Mouse (Mus musculus): Measurements from ENCODE around the gene Zfp697.
A peak's percentile ranks its signal among the peaks of the same experiment; 100 is the strongest.
"Not testable (repeated sequence)": the region's sequence is repeated elsewhere in the genome, so short reads cannot be mapped to it uniquely, and the experiment has no call there.

Gene Zfp697

GRCm38 (mm10) chr3:98374062-98374719 lies 8.1 kb upstream of the Zfp697 start:
- DNase-seq: peak; percentile 53 to 72

- DNase-seq: no peak
Measured at GRCm38 (mm10) chr3:98374980-98375379, 7.3 kb upstream of the Zfp697 start.

GRCm38 (mm10) chr3:98378267-98378666 lies 4.0 kb upstream of the Zfp697 start:
- no peak for DNase-seq

- DNase-seq: peak in 1 of 2 experiments; percentile 39
Measured at GRCm38 (mm10) chr3:98379236-98379635, 3.0 kb upstream of the Zfp697 start.

GRCm38 (mm10) chr3:98381677-98382245 lies 500 bp upstream of the Zfp697 start:
- no peak for DNase-seq

- DNase-seq: no peak
Measured at GRCm38 (mm10) chr3:98383024-98383790, 946 bp downstream of the Zfp697 start.

GRCm38 (mm10) chr3:98387086-98387485 lies 4.8 kb downstream of the Zfp697 start:
- DNase-seq: no peak

- DNase-seq: no peak
Measured at GRCm38 (mm10) chr3:98387756-98388155, 5.5 kb downstream of the Zfp697 start.

GRCm38 (mm10) chr3:98389305-98389704 lies 7.0 kb downstream of the Zfp697 start:
- DNase-seq: no peak

GRCm38 (mm10) chr3:98404268-98404895 lies 22.1 kb downstream of the Zfp697 start:
- DNase-seq: not testable (repeated sequence)

GRCm38 (mm10) chr3:98405877-98406276 lies 23.6 kb downstream of the Zfp697 start:
- not testable (repeated sequence) for DNase-seq

GRCm38 (mm10) chr3:98406569-98407144 lies 24.4 kb downstream of the Zfp697 start:
- DNase-seq: not testable (repeated sequence)

- not testable (repeated sequence) for DNase-seq
Measured at GRCm38 (mm10) chr3:98407261-98407780, 25.1 kb downstream of the Zfp697 start.

- DNase-seq: peak in 1 of 2 experiments; percentile 42
Measured at GRCm38 (mm10) chr3:98410619-98411580, 28.6 kb downstream of the Zfp697 start.

- no peak for DNase-seq
Measured at GRCm38 (mm10) chr3:98413733-98414132, 31.5 kb downstream of the Zfp697 start.

- DNase-seq: peak; percentile 35 to 52
Measured at GRCm38 (mm10) chr3:98414296-98414695, 32.0 kb downstream of the Zfp697 start.

GRCm38 (mm10) chr3:98416426-98417250 lies 34.4 kb downstream of the Zfp697 start:
- DNase-seq: no peak

- peak; percentile 91 to 93 for DNase-seq
Measured at GRCm38 (mm10) chr3:98417328-98417727, 35.1 kb downstream of the Zfp697 start.

GRCm38 (mm10) chr3:98418991-98419785 lies 36.9 kb downstream of the Zfp697 start:
- DNase-seq: no peak

GRCm38 (mm10) chr3:98419786-98420070 lies 37.5 kb downstream of the Zfp697 start:
- DNase-seq: no peak
